In genomic region chr1:127205501-127206019, GRCm38 (mm10) we compare ENCODE assay signal across 8 mouse cellular contexts. TPM values are rescaled to one million over a fixed set of nuclear protein-coding genes. Genes with fewer than 3 reads are reported as not detected.
A peak's percentile ranks its signal among the peaks of the same experiment; 100 is the strongest.
DNase-seq lines count a peak whose midpoint lies in the region; ATAC-seq lines count a peak whose summit lies in the region.

No protein-coding gene starts in this region.

- peak overlapping the region; percentile 67 for H3K9ac ChIP-seq in liver, embryonic 15.5 days

- WGBS in liver, embryonic 15.5 days (ENCODE audit: insufficient replicate concordance) = under 1% methylated on average over 24 of the region's 24 CpGs

- ATAC-seq in liver, embryonic 15.5 days (ENCODE audit: insufficient read depth) = no peak

- H3K27ac ChIP-seq in liver, embryonic 15.5 days (replicated peaks) = peak overlapping the region; percentile 68; the same call in 1 of the 2 replicates

- no peaks in the 10 kb centered on the region for H3K9me3 ChIP-seq in liver, embryonic 15.5 days (replicated peaks)

- H3K4me3 ChIP-seq in liver, embryonic 15.5 days (replicated peaks) = peak overlapping the region; percentile 69

- peaks cover 6% of the 10 kb centered on the region; the same call in 1 of the 2 replicates for H3K27me3 ChIP-seq in liver, embryonic 15.5 days

- H3K36me3 ChIP-seq in liver, embryonic 15.5 days (replicated peaks) = no peaks in the 10 kb centered on the region

- H3K4me1 ChIP-seq in liver, embryonic 15.5 days (replicated peaks) = peaks cover 23% of the 10 kb centered on the region

- H3K4me2 ChIP-seq in liver, embryonic 15.5 days = peak overlapping the region; percentile 87

- peak; percentile 20 for DNase-seq in cerebellum, adult 11 months
- no peak for DNase-seq in cerebellum, adult 9-11 months
- peak; percentile 9 for DNase-seq in urinary bladder, postnatal 14 days (ENCODE audit: low spot score)
- DNase-seq in urinary bladder, adult 2 months (ENCODE audit: low spot score) = no peak
- DNase-seq in heart, postnatal 4 days = peak; percentile 20
- DNase-seq in retina, embryonic 14.5 days (ENCODE audit: low spot score) = peak; percentile 59
- no peak for DNase-seq in thymus, postnatal 14 days

RNA-seq across cellular contexts. Expression of gene Mgat5, which starts 0.7 kb away (rescaled TPM):
- polyA plus RNA-seq in urinary bladder, adult 2 months (2012; rRNA removed) = 12.7 and 15.4 TPM in 2 replicates
- total RNA-seq in heart, postnatal 4 days (2021) = 10 to 100 TPM; 18.3 to 21.4 TPM
- polyA plus RNA-seq in liver, embryonic 15.5 days (2015; fragmentation: Nextera tagmentation; extraction: Ambion mirVana) = 0.62 and 0.68 TPM in 2 replicates

Comparison
In these comparisons a context has a peak if more than half of its experiments do, and no peak if none do; other contexts are left out.
1. DNase-seq: peak in cerebellum, adult 11 months (single experiment), urinary bladder, postnatal 14 days (single experiment), heart, postnatal 4 days (single experiment) and retina, embryonic 14.5 days (single experiment); none in cerebellum, adult 9-11 months (single experiment), urinary bladder, adult 2 months (single experiment) and thymus, postnatal 14 days (single experiment).